Mouse (Mus musculus) yolk sac, embryonic 10.5 days (tissue): ENCODE measurements around the gene Mcee.

Experiments used
- DNase-seq: peaks from one replicate; pipeline ENCODE4 v3.0.0-alpha.2; 2017; ENCODE audit warnings: low spot score

Gene Mcee

DNA sequence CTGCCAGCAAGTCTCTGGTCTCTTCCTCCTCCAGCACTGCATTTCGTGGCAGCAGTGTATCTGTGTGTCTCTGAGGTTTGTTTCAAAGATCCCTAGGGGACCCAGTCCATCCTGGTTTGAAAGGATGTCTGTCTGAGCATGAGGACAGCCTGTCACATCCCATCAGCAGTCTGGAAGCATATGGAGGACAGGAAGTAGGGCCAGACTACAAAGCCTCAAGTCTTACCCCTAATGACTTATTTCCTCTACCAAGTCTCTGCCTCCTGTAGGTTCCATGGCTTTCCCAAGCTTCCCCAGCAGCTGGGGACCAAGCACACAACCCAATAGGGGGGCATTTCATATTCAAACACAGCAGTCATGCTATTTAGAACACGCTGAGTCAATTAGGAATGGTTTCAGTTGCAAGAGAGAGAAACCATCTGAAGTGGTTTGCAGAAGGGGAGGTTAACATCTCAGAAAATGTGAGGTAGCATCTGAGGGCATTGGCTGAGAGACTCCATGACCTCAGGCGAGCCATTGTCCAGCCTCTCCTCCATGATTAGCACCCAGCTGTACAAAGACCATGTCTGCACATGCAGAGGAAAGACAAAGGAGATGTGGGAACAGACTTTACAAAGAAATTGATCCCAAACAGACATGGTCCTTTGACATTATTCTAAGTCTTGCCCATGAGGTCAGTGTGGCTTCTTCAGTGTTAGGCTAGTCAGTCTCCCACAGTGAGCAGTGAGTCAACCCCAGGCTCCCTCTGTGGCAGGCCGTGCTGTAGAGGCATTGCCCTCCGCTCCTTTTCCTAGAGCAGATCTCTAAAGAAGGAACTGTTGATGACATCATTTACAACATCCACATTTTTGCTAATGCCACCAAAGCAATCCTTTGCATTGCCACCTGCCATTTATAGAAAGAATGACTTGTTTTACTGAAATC, 47.5 kb downstream of the Mcee start:
- DNase-seq, result no peak

- DNase-seq, result no peak
These were observed 48.1 kb downstream of the Mcee start for GRCm38 (mm10) chr7:64440519-64440918.

DNA sequence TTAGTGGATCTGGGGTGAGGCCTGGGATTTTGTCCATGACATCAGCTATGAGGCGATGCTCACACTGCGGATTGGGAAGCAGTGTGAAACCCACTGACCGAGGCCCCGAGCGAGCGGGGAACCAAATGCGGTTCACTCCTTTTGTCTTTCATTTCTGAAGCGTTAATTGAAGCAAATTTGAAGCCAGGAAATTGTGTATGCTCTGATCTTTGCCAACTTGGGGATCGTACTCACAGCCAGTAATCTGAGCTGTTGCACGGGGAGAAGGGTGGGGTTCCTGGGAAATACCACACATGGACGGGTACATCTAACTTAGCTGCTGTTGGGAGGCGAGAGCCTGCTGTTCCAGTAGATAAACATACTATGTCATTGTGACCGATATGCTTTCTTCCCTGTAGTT, 58.2 kb downstream of the Mcee start:
- DNase-seq, result no peak

- no peak for DNase-seq
These were observed 59.0 kb downstream of the Mcee start for GRCm38 (mm10) chr7:64451441-64451840.

DNA sequence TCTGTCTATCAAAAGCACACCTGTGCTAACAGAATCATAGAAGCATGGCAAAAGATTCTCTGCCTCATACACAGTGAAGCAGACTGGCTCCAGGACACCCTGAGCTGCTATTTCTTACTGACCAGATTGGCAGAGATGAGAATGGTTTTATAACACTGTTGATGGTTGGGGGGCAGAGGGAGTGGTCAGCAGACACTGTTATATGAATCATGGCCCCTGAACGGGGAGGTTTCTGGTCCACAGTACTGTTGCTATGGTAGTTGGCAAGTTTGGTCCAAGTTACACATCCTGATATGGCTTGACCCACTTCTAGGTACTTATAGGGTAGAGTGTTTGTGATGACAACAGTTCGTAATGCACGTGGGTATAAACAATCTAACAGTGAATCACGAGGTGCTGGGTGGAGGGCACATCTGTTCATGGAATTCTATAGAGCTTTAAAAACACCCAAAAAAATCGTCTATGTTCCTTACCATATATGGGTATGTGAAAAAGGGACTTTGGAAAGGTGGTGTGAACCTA, 59.5 kb downstream of the Mcee start:
- DNase-seq, result no peak

DNA sequence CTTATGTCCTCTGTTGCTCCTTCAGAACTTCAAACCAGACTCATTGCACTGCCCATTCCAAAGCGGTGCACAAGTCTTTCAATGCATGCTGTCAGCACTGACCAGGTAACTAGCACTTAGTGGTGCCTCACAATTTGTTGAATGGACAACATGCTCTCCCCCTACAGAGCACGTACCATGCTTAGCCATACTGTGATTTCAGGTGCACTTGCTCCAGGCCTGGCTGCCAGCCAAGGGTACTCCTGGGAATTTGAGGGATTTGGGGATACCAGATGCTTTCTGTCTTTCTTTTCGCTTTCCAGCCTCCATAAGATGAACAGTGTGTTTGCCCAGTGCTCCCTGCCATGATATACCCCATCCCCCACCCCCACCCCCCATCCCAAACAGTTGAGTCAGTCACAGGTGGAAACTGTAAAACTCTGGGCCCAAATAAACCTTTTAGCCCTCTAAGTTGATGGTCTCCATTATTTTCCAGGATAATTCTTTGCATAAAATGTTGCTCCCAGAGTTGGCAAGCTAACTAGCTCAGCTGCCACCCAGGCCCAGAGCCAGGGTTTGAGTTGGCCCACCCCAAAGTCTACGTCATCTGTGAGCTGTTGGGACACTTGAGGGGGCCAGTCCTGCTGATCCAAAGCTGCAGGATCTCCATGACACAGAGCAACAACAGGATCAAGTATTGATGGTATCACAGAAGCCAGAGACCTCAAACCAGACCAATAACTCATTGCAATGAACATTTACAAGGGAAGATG, 60.2 kb downstream of the Mcee start:
- DNase-seq, result no peak

DNA sequence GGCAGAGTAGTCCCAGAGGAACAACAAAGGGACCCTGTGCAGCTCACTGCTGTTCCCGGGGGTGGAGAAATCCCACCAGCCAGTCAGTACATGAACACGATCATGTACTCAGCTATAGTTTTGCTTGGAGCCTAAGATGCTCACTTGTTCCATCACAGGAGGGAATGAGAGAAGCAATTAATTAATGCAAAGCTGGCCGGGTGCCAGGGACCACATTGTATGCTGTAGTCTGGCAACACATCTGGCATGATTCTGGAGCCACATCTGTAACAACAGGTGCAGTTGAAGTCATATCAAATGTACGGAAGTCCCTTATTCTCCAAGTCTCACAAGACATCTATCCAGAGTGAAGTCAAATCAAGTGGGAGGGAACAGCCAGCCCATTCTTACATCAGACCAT, 63.8 kb downstream of the Mcee start:
- no peak for DNase-seq

DNA sequence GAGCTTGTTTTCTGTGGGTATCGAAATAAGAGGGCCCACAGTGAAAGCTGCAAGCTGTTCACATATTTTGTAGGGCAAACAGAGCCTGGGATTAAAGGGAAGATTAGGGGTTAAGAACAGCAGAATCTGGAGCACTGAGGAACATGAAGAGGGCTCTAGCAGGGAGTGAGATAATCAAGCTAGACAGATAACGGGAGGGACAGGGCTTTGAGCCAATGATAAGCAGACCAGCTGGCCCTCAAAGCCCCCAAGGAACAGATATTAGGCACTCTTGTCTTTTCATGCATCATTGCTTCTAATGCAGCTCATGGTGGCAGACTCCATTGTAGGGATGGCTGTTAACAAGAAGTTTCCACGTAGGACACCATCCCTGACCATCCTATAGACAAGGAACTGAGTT, 64.3 kb downstream of the Mcee start:
- DNase-seq, result no peak

GRCm38 (mm10) chr7:64457811-64458210, 65.4 kb downstream of the Mcee start:
- DNase-seq, result no peak
